Mouse (Mus musculus): ENCODE data around the gene BC028528. TPM values are rescaled to one million over a fixed set of nuclear protein-coding genes. Genes with fewer than 3 reads are reported as not detected.

BC028528 gene
- 23.6 and 26.7 TPM in 2 replicates for total RNA-seq (2023)

DNA sequence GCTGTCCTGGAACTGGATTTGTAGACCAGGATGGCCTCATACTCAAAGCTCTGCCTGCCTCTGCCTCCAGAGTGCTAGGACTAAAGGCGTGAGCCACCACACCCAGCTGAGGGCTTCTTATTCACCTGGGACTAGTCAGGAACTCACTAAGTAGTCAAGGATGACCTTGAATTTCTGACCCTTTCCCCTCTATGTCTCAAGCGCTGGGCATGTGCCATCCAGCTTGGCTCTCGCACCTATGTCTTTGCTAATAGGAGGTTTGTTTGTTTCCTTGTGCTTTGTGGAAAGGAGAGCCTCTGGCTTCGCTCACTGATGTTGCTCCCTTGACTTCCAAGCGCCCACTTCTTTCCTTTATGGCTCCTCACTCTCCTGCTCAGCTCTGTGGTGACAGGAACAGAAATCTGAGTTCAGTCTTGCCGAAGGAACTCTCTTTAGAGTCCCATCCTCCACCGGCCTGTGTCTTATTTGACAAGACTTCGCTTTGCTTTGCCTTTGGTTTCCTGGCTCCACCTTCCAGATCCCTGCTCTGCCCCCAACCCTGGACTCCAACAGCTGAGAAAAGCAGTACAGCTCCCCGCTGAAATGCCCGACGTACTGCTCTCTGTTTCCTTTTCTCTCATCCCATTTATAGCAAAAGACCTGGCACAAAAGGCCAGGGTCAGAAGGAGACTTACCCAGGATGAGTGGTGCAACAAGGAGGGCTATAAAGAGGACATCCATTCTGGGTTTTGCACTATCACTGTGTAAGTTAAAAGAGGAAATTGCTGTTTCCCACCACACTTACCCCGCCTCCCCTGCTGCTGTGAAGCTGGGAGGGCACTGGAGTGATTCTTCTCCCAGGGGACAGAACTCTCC is at the start of gene BC028528:
BC028528 (minus strand) TSS at position 795 of the 855 bp plus-strand sequence.

DNA sequence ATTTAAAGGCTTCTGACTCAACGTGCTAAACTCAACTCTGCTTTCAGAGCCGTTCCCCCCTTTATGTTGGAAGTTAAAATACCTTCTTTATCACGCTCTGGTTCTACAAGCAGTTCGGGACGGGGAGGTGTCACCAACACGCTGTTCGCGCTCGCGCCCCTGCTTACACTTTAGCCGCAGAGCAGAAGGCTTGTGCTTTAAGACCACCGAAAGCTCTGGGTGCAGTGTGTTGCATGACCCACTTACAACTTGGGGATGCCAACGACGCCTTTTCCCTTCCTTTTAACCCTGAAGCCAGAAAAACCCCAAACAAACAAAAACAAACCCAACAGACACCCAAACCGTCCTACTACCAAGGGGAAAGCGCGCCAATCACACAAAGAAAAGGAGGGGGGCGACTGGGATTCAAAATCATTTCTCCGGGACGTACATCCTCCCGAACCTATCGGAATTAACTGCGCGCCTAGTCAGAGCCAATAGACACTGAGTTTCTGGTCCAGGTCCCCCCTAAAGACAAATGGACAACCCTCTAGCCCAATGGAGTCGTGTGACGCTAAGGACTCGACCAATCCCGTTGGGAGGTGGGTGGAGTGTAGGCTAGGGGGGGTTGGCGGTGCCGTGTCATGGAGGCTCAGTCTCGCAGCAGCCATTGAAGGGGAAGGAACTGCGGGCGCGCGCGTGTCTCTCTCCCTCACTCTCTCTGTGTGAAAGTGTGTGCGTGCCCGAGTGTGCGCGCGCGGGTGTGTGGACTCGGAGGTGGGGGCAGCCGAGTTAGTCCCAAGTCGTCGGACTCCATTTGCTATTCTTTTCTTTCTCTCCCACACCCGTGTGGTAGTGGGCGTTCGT is 37.1 kb upstream of the BC028528 start, which contains the start of gene Anp32e:
Anp32e (plus strand) TSS at position 589 of the 846 bp plus-strand sequence.

DNA sequence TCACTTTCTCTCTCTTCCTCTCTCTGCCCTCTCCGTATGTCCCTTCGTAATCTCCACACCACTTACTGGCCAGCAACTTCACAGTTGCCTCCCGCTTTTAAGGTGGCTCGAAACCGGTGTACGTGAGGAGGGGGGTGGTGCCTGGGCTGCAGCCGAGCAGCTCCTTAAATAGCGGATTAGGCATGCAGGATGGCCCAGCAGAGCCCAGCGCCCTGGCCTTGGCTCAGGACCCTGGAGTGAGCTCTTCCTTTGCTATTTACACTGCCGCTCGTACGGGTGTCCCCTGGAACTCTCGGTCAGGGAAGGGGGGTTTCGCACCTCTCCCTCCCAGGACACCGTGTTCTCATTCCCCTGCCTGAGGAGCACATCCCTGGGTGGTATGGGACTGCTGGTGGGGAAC is 12.8 kb upstream of the BC028528 start, which contains the start of gene Car14:
Car14 (minus strand) TSS at position 124 of the 400 bp plus-strand sequence.

DNA sequence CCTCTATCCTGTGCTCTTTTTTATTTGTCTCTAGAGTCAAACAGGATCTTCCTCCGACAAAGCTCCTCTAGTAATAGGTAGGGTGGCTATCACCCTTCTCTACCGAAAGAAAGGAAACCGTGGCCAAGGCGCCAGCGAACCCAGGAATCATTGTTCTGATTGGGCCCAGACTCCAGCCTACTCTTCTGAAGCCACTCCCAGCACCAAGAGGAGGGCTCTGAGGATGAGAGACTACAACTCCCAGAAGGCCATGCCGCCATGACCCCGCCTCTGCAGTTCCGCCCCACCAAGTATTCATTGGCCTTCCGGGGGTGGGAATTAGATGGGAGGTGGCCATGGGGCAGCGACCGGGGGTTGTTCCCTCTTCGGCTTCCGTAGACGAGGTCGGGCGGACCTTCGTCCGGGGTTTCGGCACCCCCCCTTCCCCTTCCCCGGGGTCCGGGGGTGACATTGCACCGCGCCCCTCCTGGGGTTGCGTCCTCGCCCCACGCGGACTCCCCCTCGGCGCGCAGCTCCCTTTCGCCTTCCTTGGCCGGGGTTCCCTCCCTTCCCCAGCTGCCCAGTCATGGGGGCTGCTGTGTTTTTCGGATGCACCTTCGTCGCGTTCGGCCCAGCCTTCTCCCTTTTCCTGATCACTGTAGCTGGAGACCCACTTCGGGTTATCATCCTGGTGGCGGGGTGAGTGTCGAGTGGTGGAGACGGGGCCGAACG is 2.0 kb upstream of the BC028528 start, which contains the start of gene Aph1a:
Aph1a (plus strand) TSS at position 364 of the 711 bp plus-strand sequence.

DNA sequence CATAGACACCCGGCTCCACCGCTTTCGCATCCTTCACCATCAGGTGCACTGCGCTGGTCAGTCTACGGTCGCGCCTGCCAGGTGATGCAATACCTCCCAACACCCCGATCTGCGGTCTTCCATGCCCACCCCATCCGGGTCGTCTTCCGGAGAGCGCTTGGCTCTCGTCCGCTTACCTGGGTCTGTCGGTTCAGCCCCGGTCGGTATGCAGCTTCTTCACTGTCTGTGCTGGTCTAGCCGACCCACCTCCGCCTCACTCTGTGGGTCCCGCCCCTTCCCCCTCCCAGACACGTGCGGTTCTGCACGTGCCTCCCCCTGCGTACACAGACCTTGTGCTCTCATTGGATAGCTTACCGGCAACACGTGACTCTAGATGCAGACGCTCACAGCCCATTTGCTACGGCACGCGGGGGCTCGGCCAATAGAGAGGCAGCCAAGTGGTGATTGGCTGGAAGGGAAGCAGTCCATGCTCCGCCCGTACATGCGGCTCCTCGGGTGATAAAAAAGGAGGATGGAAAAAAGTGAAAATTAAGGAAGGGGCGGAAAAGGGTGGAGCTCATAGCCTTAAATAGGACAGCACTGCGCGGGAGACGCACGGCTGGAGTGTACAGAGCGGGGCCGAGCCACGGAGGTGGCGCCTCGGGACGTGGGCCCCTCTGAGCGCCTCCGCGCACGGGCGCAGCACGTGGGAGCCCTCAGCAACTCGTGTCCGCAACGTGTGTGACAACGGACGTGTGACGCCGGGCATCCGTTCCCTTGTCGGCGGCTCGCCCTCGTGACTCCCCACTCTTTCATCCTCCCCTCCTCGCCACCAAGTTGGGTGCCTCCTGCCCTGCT is 9.6 kb downstream of the BC028528 start, which contains the start of gene Ciart:
Ciart (minus strand) TSS at position 273 of the 837 bp plus-strand sequence.

DNA sequence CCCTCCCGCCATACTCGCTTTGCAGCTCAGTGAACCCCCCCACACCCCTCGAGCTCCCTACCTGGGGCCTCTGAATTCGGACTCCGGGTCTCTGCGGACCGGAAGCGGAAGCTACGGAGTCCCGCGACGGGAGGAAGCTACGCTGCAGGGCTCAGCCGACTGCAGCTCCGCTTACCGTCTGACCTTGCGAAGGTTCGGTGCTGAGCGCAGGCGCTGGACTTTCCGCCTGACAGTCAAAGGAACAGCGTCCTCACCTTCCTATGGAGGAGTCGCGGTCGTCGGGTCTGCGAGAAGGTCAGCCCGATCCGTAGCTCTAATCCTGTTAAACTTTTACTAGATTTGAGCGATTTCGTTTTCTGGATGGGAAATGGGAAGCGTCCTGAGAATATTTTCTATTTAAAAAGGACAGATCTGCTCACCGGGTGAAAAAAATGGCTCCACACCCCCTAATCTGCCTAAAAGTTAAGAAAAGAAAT is 20.4 kb downstream of the BC028528 start, which contains the start of gene Mrps21:
Mrps21 (minus strand) TSS at position 128 of the 476 bp plus-strand sequence.

DNA sequence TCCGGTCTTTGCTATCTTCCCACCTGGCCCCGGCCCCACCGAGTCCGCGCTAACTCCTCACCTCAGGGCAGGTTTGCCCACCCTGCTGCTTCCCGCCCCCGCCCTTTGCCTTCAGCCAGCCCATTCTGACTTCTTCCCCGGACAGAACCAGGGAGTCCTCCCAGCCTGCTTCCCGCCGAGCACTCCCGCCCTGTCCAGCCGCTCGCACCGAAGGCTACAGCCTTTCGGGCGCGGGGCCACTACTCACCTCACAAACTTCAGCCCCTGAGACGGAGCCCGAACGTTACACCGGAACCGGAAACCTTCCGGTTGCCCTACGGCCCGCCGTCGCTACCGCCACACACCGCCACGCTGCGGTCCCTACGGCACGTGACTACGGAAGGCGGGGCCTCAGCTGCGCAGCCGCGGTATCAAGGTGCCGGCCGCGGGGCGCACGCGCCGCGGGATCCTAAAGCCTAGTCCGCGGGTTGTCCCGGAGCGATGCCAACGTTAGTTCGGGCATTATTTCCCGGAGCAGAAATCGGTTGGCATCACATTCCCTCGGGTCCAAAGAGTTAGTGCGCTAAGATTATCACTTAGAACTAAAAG is 36.2 kb downstream of the BC028528 start, which contains the start of gene Prpf3:
Prpf3 (minus strand) TSS at position 384 of the 588 bp plus-strand sequence.

Other genes starting within 250 kb of the BC028528 start
- gene Mcl1, start 233.2 kb downstream of the BC028528 start, total RNA-seq (2023): 918 and 970 TPM in 2 replicates
- gene Adamtsl4, start 204.1 kb downstream of the BC028528 start, total RNA-seq (2023): 3.2 and 4.3 TPM in 2 replicates
- 4.5 and 6.1 TPM in 2 replicates for gene Ecm1, start 152.4 kb downstream of the BC028528 start, total RNA-seq (2023)
- gene Tars2, start 131.8 kb downstream of the BC028528 start, total RNA-seq (2023): 12.0 and 15.1 TPM in 2 replicates
- 48.2 and 51.7 TPM in 2 replicates for gene Rprd2, start 73.1 kb downstream of the BC028528 start, total RNA-seq (2023)
- gene Prpf3, start 36.1 kb downstream of the BC028528 start, total RNA-seq (2023): 36.7 and 41.4 TPM in 2 replicates
- gene Mrps21, start 20.5 kb downstream of the BC028528 start, total RNA-seq (2023): 108 and 114 TPM in 2 replicates
- gene Ciart, start 9.8 kb downstream of the BC028528 start, total RNA-seq (2023): 18.3 and 21.8 TPM in 2 replicates
- 55.4 and 77.4 TPM in 2 replicates for gene Aph1a, start 2.0 kb upstream of the BC028528 start, total RNA-seq (2023)
- not detected in 2 replicates for gene Car14, start 12.7 kb upstream of the BC028528 start, total RNA-seq (2023)
- gene Anp32e, start 37.2 kb upstream of the BC028528 start, total RNA-seq (2023): 62.2 and 84.1 TPM in 2 replicates
- gene Plekho1, start 104.0 kb upstream of the BC028528 start, total RNA-seq (2023): 37.4 and 45.9 TPM in 2 replicates
- gene Vps45, start 166.5 kb upstream of the BC028528 start, total RNA-seq (2023): 8.2 and 9.3 TPM in 2 replicates
- 18.5 and 19.1 TPM in 2 replicates for gene Otud7b, start 212.5 kb upstream of the BC028528 start, total RNA-seq (2023)

Measured in neutrophil, adult 65 days (primary cell).